Mouse (Mus musculus) bone marrow, adult 2 months (tissue): ENCODE results near the gene Ndst4. TPM values are rescaled to one million over a fixed set of nuclear protein-coding genes. Genes with fewer than 3 reads are reported as not detected.

Experiments used
- H3K27ac ChIP-seq: fragments of 200-500 bp; 2 replicates; pipeline ENCODE4 v1.5.1; 2012; ENCODE audit warnings: low read depth, mild to moderate bottlenecking, control low read depth, inconsistent platforms, low read length; ENCODE audit not compliant: control insufficient read depth, poor library complexity, insufficient read depth
- H3K4me1 ChIP-seq: fragments of 200-500 bp; 2 replicates; pipeline ENCODE4 v1.6.1; 2011; ENCODE audit warnings: low read length; ENCODE audit not compliant: control insufficient read depth, insufficient read depth
- H3K4me3 ChIP-seq: fragments of 200-500 bp; replicated peaks from 2 replicates; pipeline ENCODE3; 2011; ENCODE audit warnings: mild to moderate bottlenecking, low read depth, low read length, control low read depth; ENCODE audit not compliant: control insufficient read depth
- CTCF ChIP-seq: fragments of 200-500 bp; IDR thresholded peaks from 2 replicates; pipeline ENCODE4 v1.5.1; 2011; ENCODE audit warnings: low read length, control low read depth; ENCODE audit not compliant: control insufficient read depth, insufficient read depth
- POLR2A ChIP-seq: fragments of 200-500 bp; IDR thresholded peaks from 2 replicates; pipeline ENCODE4 v1.6.1; 2011; ENCODE audit warnings: low read depth, mild to moderate bottlenecking, control low read depth, low read length, borderline replicate concordance; ENCODE audit not compliant: control insufficient read depth
- WGBS: fragments of 180-500 bp; shearing (Covaris S2); methylation state at CpG from one replicate; pipeline ENCODE4 v1.1.7; 2018; 5-methylcytosine and 5-hydroxymethylcytosine counted together
- polyA plus RNA-seq: library from polyadenylated mRNA; stranded (reverse); fragments of >200 nt; gene quantifications from 2 replicates; pipeline ENCODE4 v1.2.4, GENCODE M21; 2011; ENCODE audit warnings: low replicate concordance; ENCODE audit not compliant: missing spikeins, insufficient read depth, insufficient read length

The Ndst4 gene
- 0.20 TPM in 1 of 2 replicates, not detected in the other for polyA plus RNA-seq

- Histone ChIP-seq H3K27ac (no peak within 1 kb of the TSS), H3K4me3 (no peak within 1 kb of the TSS), H3K4me1 (no peaks in the 10 kb centered on the region)
- TF ChIP-seq POLR2A (no peak), CTCF (no peak)
- WGBS = 40% methylated on average over 14 of the region's 14 CpGs
Observed at GRCm38 (mm10) chr3:125403601-125404396, at the start of gene Ndst4. Ndst4 (plus strand) TSS chr3:125404076.

- Histone ChIP-seq H3K27ac (no peak overlapping the region), H3K4me1 (no peaks in the 10 kb centered on the region), H3K4me3 (no peak overlapping the region)
- no peak for TF ChIP-seq POLR2A
- TF ChIP-seq CTCF = no peak
- 76% methylated on average over 3 of the region's 3 CpGs for WGBS
Observed at GRCm38 (mm10) chr3:125397443-125397842, 6.4 kb upstream of the Ndst4 start.

DNA sequence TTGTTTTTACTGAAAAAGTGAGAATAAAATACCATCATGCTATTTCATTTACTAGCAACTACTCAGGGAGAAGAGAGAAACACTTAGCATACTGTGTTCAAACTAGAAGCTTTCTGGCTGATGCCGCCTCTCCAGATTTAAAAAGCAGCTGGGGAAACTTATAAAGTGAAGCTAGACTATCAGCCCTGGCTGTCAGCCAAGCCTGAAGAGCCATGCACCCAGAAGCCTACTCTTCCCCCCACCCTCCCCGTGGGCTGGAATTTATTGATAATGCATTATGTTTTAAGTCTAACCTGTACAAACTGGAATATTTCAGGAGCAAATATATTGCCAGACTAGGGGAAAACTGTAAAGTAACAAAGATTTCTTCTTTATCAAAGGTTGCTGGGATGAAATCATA, 2.6 kb downstream of the Ndst4 start:
- Histone ChIP-seq H3K4me3 (no peak overlapping the region), H3K4me1 (no peaks in the 10 kb centered on the region), H3K27ac (no peak overlapping the region)
- 67% methylated on average over 2 of the region's 2 CpGs for WGBS
- TF ChIP-seq POLR2A (no peak), CTCF (no peak)

GRCm38 (mm10) chr3:125406991-125407390, 3.1 kb downstream of the Ndst4 start:
- Histone ChIP-seq H3K4me3 (no peak overlapping the region), H3K27ac (no peak overlapping the region), H3K4me1 (no peaks in the 10 kb centered on the region)
- TF ChIP-seq POLR2A = no peak
- no peak for TF ChIP-seq CTCF
- 78% methylated on average over 3 of the region's 3 CpGs for WGBS

DNA sequence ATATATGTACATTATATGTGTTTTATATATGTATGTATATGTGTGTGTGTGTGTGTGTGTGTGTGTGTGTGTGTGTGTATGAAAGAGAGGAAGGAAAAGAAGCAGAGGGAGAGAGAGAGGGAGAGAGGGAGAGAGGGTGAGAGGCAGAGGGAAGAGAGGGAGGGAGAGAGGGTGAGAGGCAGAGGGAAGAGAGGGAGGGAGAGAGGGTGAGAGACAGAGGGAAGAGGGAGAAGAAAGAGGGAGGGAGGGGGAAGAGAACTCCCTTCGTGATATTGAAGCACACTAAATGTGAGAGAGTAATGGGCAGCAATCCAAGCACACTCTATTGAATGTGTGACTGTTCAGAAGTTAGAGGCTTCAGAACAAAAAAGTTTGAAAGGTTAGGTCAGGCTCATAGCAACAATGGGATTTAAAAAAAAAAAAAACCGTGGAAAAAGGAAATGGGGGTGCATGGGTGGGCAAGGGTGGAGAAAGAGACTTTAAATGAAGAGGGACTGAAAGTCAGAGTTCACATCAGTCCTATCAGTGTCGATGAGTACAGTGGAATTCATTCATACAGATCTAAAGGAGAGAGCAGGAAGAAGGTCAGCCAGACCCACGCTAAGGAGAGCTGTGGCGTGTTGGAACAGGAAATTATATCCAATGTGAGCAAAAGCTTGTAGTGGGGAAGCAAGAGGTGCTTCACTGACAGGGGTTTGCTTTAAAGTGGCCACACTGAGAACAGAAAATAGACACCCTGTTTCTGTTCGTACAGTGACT, 63.2 kb downstream of the Ndst4 start:
- Histone ChIP-seq H3K27ac (no peak overlapping the region), H3K4me1 (no peaks in the 10 kb centered on the region), H3K4me3 (no peak overlapping the region)
- 37% methylated on average over 6 of the region's 6 CpGs for WGBS
- no peak for TF ChIP-seq POLR2A
- TF ChIP-seq CTCF = no peak

DNA sequence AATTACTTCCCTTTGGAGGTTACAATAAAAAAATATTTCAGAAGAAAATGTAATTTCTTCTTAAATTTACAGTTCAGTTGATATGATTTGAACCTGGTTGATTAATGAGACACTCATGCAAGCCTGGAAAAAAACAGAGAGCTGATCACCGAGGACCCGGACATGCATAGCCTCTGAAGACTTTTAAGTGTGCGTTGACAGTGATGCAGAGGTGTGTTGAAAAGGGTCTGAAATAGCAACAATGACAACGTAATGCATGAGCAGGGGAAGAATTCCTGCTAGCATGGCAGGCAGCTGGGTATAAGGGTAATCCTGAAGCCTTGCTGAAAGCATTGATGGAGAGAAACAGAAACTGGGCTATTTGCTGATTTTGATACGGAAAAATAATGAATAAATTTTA, 106.2 kb downstream of the Ndst4 start:
- Histone ChIP-seq H3K4me3 (no peak overlapping the region), H3K27ac (no peak overlapping the region), H3K4me1 (no peaks in the 10 kb centered on the region)
- no peak for TF ChIP-seq POLR2A
- 70% methylated on average over 5 of the region's 5 CpGs for WGBS

GRCm38 (mm10) chr3:125533371-125533770, 129.5 kb downstream of the Ndst4 start:
- Histone ChIP-seq H3K27ac (no peak overlapping the region), H3K4me1 (no peaks in the 10 kb centered on the region), H3K4me3 (no peak overlapping the region)
- TF ChIP-seq POLR2A (no peak), CTCF (no peak)
- WGBS = 85% methylated on average over 8 of the region's 8 CpGs

DNA sequence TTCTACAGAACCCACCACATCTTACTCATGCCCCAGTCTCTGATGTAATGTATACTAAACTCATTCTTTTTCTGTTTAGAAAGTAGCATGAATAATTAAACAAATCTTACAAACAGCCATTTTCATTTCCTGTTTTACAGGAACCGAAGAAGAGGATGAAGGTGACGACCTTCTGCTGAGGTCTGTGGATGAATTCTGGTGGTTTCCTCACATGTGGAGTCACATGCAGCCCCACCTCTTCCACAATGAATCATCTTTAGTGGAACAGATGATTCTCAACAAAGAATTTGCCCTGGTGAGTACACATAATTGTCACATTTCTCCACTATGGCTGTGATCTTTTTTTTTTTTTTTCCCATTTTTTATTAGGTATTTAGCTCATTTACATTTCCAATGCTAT, 166.7 kb downstream of the Ndst4 start:
- 54% methylated on average over 2 of the region's 2 CpGs for WGBS
- Histone ChIP-seq H3K4me3 (no peak overlapping the region), H3K4me1 (no peaks in the 10 kb centered on the region), H3K27ac (no peak overlapping the region)
- no peak for TF ChIP-seq CTCF
- TF ChIP-seq POLR2A = no peak

DNA sequence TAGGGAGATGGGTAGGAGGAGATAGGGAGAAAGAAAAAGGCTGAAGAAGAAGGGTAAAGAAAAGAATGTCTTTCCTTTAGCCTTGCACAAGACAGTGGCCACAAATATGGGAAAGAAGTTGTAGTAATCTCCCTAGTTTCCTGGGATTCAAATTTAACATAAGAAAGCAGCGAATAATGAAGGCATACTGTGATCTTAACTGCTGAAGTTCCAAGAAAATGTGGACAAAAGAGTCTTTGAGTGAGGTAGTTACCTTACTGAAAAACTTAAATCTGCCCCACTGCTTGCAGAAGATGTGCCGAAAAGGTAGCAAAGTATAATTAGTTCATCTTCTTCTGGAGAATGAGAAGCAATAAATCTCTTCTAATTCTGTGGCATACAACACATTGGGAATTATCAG, 228.4 kb downstream of the Ndst4 start:
- 52% methylated on average over 2 of the region's 2 CpGs for WGBS
- no peak overlapping the region for H3K27ac ChIP-seq
- no peak for TF ChIP-seq CTCF
- TF ChIP-seq POLR2A = no peak
- H3K4me1 ChIP-seq = no peaks in the 10 kb centered on the region
- no peak overlapping the region for H3K4me3 ChIP-seq
